Mouse (Mus musculus) small intestine, adult 2 months (tissue): ENCODE measurements around the gene Gm20388. TPM values are rescaled to one million over a fixed set of nuclear protein-coding genes. Genes with fewer than 3 reads are reported as not detected.

Experiments used
- H3K27ac ChIP-seq: fragments of 200-500 bp; 2 replicates; pipeline ENCODE4 v1.5.1; 2012; ENCODE audit warnings: low read depth, low read length, control low read depth, inconsistent platforms; ENCODE audit not compliant: insufficient read depth
- H3K27me3 ChIP-seq: fragments of 200-500 bp; 2 replicates; pipeline ENCODE4 v1.6.1; 2012; ENCODE audit warnings: mild to moderate bottlenecking, moderate library complexity, low read length, inconsistent platforms; ENCODE audit not compliant: control insufficient read depth, insufficient read depth
- H3K36me3 ChIP-seq: fragments of 200-500 bp; 2 replicates; pipeline ENCODE4 v1.6.1; 2012; ENCODE audit warnings: mild to moderate bottlenecking, low read length, control low read depth, inconsistent platforms; ENCODE audit not compliant: control insufficient read depth, insufficient read depth
- H3K4me1 ChIP-seq: fragments of 200-500 bp; 2 replicates; pipeline ENCODE4 v1.6.1; 2012; ENCODE audit warnings: low read length, inconsistent platforms, mixed read lengths; ENCODE audit not compliant: control insufficient read depth, insufficient read depth, insufficient read length
- H3K4me3 ChIP-seq: fragments of 200-500 bp; 2 replicates; pipeline ENCODE4 v1.5.1; 2012; ENCODE audit warnings: low read depth, mild to moderate bottlenecking, control low read depth, inconsistent platforms, low read length, moderate library complexity
- CTCF ChIP-seq: fragments of 200-500 bp; IDR thresholded peaks from 2 replicates; pipeline ENCODE4 v1.5.1; 2012; ENCODE audit warnings: low read depth, mild to moderate bottlenecking, control low read depth, inconsistent platforms, low read length, moderate library complexity, mixed read lengths; ENCODE audit not compliant: insufficient replicate concordance, insufficient read length; ENCODE audit errors: extremely low read depth
- POLR2A ChIP-seq: fragments of 200-500 bp; IDR thresholded peaks from 2 replicates; pipeline ENCODE4 v1.6.1; 2012; ENCODE audit warnings: low read depth, mild to moderate bottlenecking, control low read depth, inconsistent platforms, low read length, moderate library complexity
- WGBS: fragments of 180-500 bp; shearing (Covaris S2); methylation state at CpG from one replicate; pipeline ENCODE4 v1.1.7; 2018; 5-methylcytosine and 5-hydroxymethylcytosine counted together
- polyA plus RNA-seq: library from polyadenylated mRNA; depleted of rRNA; stranded (reverse); fragments of >200 nt; gene quantifications from 2 replicates; pipeline ENCODE4 v1.2.3, GENCODE M21; 2012

Gm20388 gene
- polyA plus RNA-seq, 1 experiment: 37.3 TPM

- 16% methylated on average over 5 of the region's 5 CpGs for WGBS
- TF ChIP-seq CTCF (no peak), POLR2A (no peak)
- Histone ChIP-seq H3K36me3 (0 out of 2 replicates have a peak, but pooled peaks cover 2% of the 10 kb centered on the region), H3K27ac (0 out of 2 replicates have a peak overlapping the region, but pooled peaks have one; percentile 18), H3K4me3 (no peak overlapping the region), H3K4me1 (peaks cover 35% of the 10 kb centered on the region; the same call in 1 of the 2 replicates), H3K27me3 (no peaks in the 10 kb centered on the region)
These were observed 3083.1 kb downstream of the Gm20388 start for GRCm38 (mm10) chr8:122993740-122994139.

GRCm38 (mm10) chr8:122997963-122998362, 3087.3 kb downstream of the Gm20388 start:
- Histone ChIP-seq H3K27ac (no peak overlapping the region), H3K27me3 (no peaks in the 10 kb centered on the region), H3K4me3 (no peak overlapping the region), H3K36me3 (0 out of 2 replicates have a peak, but pooled peaks cover 2% of the 10 kb centered on the region), H3K4me1 (peaks cover 12% of the 10 kb centered on the region; the same call in 1 of the 2 replicates)
- WGBS: 47% methylated on average over 4 of the region's 4 CpGs
- no peak for TF ChIP-seq POLR2A
- no peak for TF ChIP-seq CTCF

DNA sequence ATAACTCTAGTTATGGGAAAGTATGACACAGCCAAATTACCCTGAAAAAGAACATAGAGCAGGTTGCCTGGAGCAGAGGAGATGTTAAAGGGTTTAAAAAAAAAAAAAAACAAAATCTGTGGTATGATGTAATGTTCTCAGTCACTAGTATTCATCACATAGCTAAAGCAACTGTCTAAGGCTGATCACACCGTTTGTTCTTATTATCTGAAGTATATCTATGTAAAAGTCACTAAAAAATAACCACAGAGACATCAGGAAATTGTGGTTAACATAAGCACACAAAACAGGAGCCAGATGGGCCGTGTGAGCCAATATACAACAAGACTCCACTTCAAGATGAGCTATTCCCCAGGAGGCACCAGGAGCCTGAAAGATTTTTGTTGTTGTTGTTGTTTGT, 3089.7 kb downstream of the Gm20388 start:
- 27% methylated on average over 2 of the region's 2 CpGs for WGBS
- H3K27me3 ChIP-seq: no peaks in the 10 kb centered on the region

GRCm38 (mm10) chr8:123004033-123004922, 3093.6 kb downstream of the Gm20388 start:
- H3K4me1 ChIP-seq: peaks cover 20% of the 10 kb centered on the region; the same call in 1 of the 2 replicates
- no peaks in the 10 kb centered on the region for H3K27me3 ChIP-seq
- no peaks in the 10 kb centered on the region for H3K36me3 ChIP-seq
- TF ChIP-seq POLR2A (no peak), CTCF (no peak)
- WGBS: 46% methylated on average over 14 of the region's 14 CpGs
- no peak overlapping the region for H3K4me3 ChIP-seq
- H3K27ac ChIP-seq: no peak overlapping the region

More for the DNA sequence above, 3089.7 kb downstream of the Gm20388 start:
- H3K4me1 ChIP-seq: peaks cover 11% of the 10 kb centered on the region; the same call in 1 of the 2 replicates
- no peak overlapping the region for H3K27ac ChIP-seq
- TF ChIP-seq CTCF (no peak), POLR2A (no peak)
- H3K36me3 ChIP-seq: 0 out of 2 replicates have a peak, but pooled peaks cover 2% of the 10 kb centered on the region
- H3K4me3 ChIP-seq: no peak overlapping the region

- TF ChIP-seq CTCF: no peak
- TF ChIP-seq POLR2A: no peak
- H3K36me3 ChIP-seq: no peaks in the 10 kb centered on the region
- no peak overlapping the region for H3K4me3 ChIP-seq
- 35% methylated on average over 3 of the region's 3 CpGs for WGBS
- no peak overlapping the region for H3K27ac ChIP-seq
- H3K4me1 ChIP-seq: peaks cover 20% of the 10 kb centered on the region; the same call in 1 of the 2 replicates
- no peaks in the 10 kb centered on the region for H3K27me3 ChIP-seq
These were observed 3094.7 kb downstream of the Gm20388 start for GRCm38 (mm10) chr8:123005328-123005727.

- WGBS: 17% methylated on average over 5 of the region's 5 CpGs
- no peak overlapping the region for H3K27ac ChIP-seq
- H3K4me3 ChIP-seq: no peak overlapping the region
- H3K4me1 ChIP-seq: peaks cover 21% of the 10 kb centered on the region; the same call in 1 of the 2 replicates
- no peaks in the 10 kb centered on the region for H3K36me3 ChIP-seq
- TF ChIP-seq CTCF: no peak
- no peak for TF ChIP-seq POLR2A
- H3K27me3 ChIP-seq: no peaks in the 10 kb centered on the region
These were observed 3095.2 kb downstream of the Gm20388 start for GRCm38 (mm10) chr8:123005805-123006204.

- TF ChIP-seq POLR2A (no peak), CTCF (no peak)
- Histone ChIP-seq H3K4me1 (peaks cover 19% of the 10 kb centered on the region; the same call in 1 of the 2 replicates), H3K27me3 (no peaks in the 10 kb centered on the region), H3K36me3 (0 out of 2 replicates have a peak, but pooled peaks cover 2% of the 10 kb centered on the region), H3K27ac (no peak overlapping the region), H3K4me3 (no peak overlapping the region)
These were observed 3100.7 kb downstream of the Gm20388 start for GRCm38 (mm10) chr8:123011321-123011720.
